Mouse (Mus musculus): ENCODE measurements at regions not wholly inside any gene's neighbourhood (a gene's known extent, or its start where the extent isn't known, plus 50 kb on each side); places are given as distances from the start of the nearest gene placed in this dataset.

GRCm38 (mm10) chr10:99825881-99826280 is 66.4 kb upstream of the Csl start:
- ATAC-seq = no peak

DNA sequence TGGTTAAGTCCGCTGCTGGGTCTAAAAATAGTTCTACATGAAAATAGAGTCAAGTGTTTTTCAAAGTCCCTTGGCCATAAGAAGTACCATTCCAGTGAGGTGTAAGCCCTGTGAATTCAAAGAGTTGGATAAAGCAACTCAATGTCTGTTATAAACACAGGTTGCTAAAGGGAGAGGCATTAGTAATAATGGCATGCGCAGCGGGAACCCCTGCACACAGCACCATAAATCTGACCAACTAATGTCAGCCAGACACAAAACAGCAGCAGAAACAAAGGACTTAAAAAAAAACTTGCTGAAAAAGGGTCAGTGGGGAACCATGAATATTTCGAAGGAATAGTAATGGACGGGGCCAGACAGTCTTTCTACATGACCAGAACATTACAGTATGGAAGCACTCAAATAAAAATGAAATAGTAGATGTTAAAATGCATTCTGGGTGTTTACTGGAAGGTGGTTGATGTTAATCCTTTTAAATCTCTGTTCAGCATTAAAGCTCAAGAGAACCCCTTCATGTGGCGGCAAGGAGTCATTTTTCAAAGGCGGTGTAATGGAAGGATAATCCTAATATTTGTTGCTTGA is 52.7 kb upstream of the Csl start:
- no peaks in the 10 kb centered on the region for H3K9me3 ChIP-seq (ENCODE audit: control insufficient read depth, low read length)
- H3K4me2 ChIP-seq (ENCODE audit: low read length) = no peak overlapping the region
- no peak overlapping the region for H3K27ac ChIP-seq (ENCODE audit: low read length)
- H3K27me3 ChIP-seq (replicated peaks; ENCODE audit: control insufficient read depth, insufficient read depth, low read length) = no peaks in the 10 kb centered on the region
- H3K36me3 ChIP-seq (ENCODE audit: control insufficient read depth, insufficient read depth) = no peaks in the 10 kb centered on the region
- H3K9ac ChIP-seq (replicated peaks; ENCODE audit: low read depth, low read length) = no peak overlapping the region
- no peak overlapping the region for H3K4me3 ChIP-seq (replicated peaks; ENCODE audit: low read length)
- no peak for ATAC-seq
- no peaks in the 10 kb centered on the region for H3K4me1 ChIP-seq (replicated peaks; ENCODE audit: control insufficient read depth, insufficient read depth, low read length)
- 84% methylated on average over 7 of the region's 7 CpGs for WGBS

More at GRCm38 (mm10) chr10:99825881-99826280, 66.4 kb upstream of the Csl start:
- no peak overlapping the region for H3K9ac ChIP-seq (replicated peaks; ENCODE audit: low read depth, low read length)
- WGBS = 80% methylated on average over 4 of the region's 4 CpGs
- H3K4me1 ChIP-seq (replicated peaks; ENCODE audit: control insufficient read depth, insufficient read depth, low read length) = peaks cover 2% of the 10 kb centered on the region; the same call in 1 of the 2 replicates
- no peak overlapping the region for H3K27ac ChIP-seq (ENCODE audit: low read length)
- no peaks in the 10 kb centered on the region for H3K27me3 ChIP-seq (replicated peaks; ENCODE audit: control insufficient read depth, insufficient read depth, low read length)
- H3K4me2 ChIP-seq (ENCODE audit: low read length) = no peak overlapping the region
- H3K4me3 ChIP-seq (replicated peaks; ENCODE audit: low read length) = no peak overlapping the region
- H3K36me3 ChIP-seq (ENCODE audit: control insufficient read depth, insufficient read depth) = no peaks in the 10 kb centered on the region
- no peaks in the 10 kb centered on the region for H3K9me3 ChIP-seq (ENCODE audit: control insufficient read depth, low read length)

GRCm38 (mm10) chr10:99811430-99811829 is 52.0 kb upstream of the Csl start:
- Histone ChIP-seq H3K9me3 (ENCODE audit: control insufficient read depth, low read length) (no peaks in the 10 kb centered on the region), H3K27me3 (replicated peaks; ENCODE audit: control insufficient read depth, insufficient read depth, low read length) (no peaks in the 10 kb centered on the region), H3K4me1 (replicated peaks; ENCODE audit: control insufficient read depth, insufficient read depth, low read length) (no peaks in the 10 kb centered on the region), H3K4me3 (replicated peaks; ENCODE audit: low read length) (no peak overlapping the region), H3K27ac (ENCODE audit: low read length) (no peak overlapping the region), H3K9ac (replicated peaks; ENCODE audit: low read depth, low read length) (no peak overlapping the region), H3K4me2 (ENCODE audit: low read length) (no peak overlapping the region), H3K36me3 (ENCODE audit: control insufficient read depth, insufficient read depth) (no peaks in the 10 kb centered on the region)
- no peak for ATAC-seq
- WGBS = 93% methylated on average over 1 of the region's 1 CpGs
